Mouse (Mus musculus) G1E-ER4 (cell line): ENCODE measurements around the gene Aif1. TPM values are rescaled to one million over a fixed set of nuclear protein-coding genes. Genes with fewer than 3 reads are reported as not detected.

Experiments
- GATA1 ChIP-seq: IDR thresholded peaks from one replicate; pipeline ENCODE4 v1.8.0; 2012; ENCODE audit warnings: low read length, inconsistent platforms
- polyA plus RNA-seq: library from polyadenylated mRNA; stranded (reverse); fragments of >175 nt; gene quantifications from 2 replicates; pipeline ENCODE4 v1.2.3, GENCODE M21; 2012

Aif1 gene
- polyA plus RNA-seq, 1 experiment: not detected

- TF ChIP-seq GATA1: no peak
These were observed 24.5 kb upstream of the Aif1 start for GRCm38 (mm10) chr17:35200398-35200797.

- TF ChIP-seq GATA1: no peak
These were observed 23.1 kb upstream of the Aif1 start for GRCm38 (mm10) chr17:35198946-35199345.

- TF ChIP-seq GATA1: no peak
These were observed 22.2 kb upstream of the Aif1 start for GRCm38 (mm10) chr17:35198029-35198428.

GRCm38 (mm10) chr17:35197126-35197525 is 21.3 kb upstream of the Aif1 start:
- TF ChIP-seq GATA1: no peak

GRCm38 (mm10) chr17:35196321-35196641 is 20.4 kb upstream of the Aif1 start:
- TF ChIP-seq GATA1: no peak

GRCm38 (mm10) chr17:35195631-35196320 is 19.9 kb upstream of the Aif1 start:
- no peak for TF ChIP-seq GATA1

- TF ChIP-seq GATA1: no peak
These were observed 19.2 kb upstream of the Aif1 start for GRCm38 (mm10) chr17:35194844-35195630.

- no peak for TF ChIP-seq GATA1
These were observed 18.3 kb upstream of the Aif1 start, which contains the start of gene Ltb for GRCm38 (mm10) chr17:35193881-35194843. Gene Ltb (plus strand): TSS chr17:35194439.

- no peak for TF ChIP-seq GATA1
These were observed 17.1 kb upstream of the Aif1 start for GRCm38 (mm10) chr17:35192924-35193323.

GRCm38 (mm10) chr17:35191723-35192122 is 15.9 kb upstream of the Aif1 start:
- no peak for TF ChIP-seq GATA1

GRCm38 (mm10) chr17:35190096-35190495 is 14.2 kb upstream of the Aif1 start:
- no peak for TF ChIP-seq GATA1

- no peak for TF ChIP-seq GATA1
These were observed 13.3 kb upstream of the Aif1 start for GRCm38 (mm10) chr17:35189186-35189585.

- no peak for TF ChIP-seq GATA1
These were observed 12.2 kb upstream of the Aif1 start, which contains the start of gene Lst1 for GRCm38 (mm10) chr17:35187959-35188610. Gene Lst1 (minus strand): TSS chr17:35188439.

- TF ChIP-seq GATA1: no peak
These were observed 11.5 kb upstream of the Aif1 start for GRCm38 (mm10) chr17:35187345-35187744.

GRCm38 (mm10) chr17:35186681-35187080 is 10.8 kb upstream of the Aif1 start:
- no peak for TF ChIP-seq GATA1
